Mouse (Mus musculus): ENCODE measurements at regions not wholly inside any gene's neighbourhood (a gene's known extent, or its start where the extent isn't known, plus 50 kb on each side); places are given as distances from the start of the nearest gene placed in this dataset.
A peak's percentile ranks its signal among the peaks of the same experiment; 100 is the strongest.

- Histone ChIP-seq H3K9ac (ENCODE audit: low read depth, low read length, severe bottlenecking) (no peak overlapping the region), H3K9me3 (ENCODE audit: control insufficient read depth, low read length) (no peaks in the 10 kb centered on the region), H3K4me2 (replicated peaks; ENCODE audit: low read depth, low read length, severe bottlenecking) (no peak overlapping the region), H3K27ac (replicated peaks; ENCODE audit: low read depth, low read length) (no peak overlapping the region), H3K36me3 (ENCODE audit: control insufficient read depth, insufficient read depth, low read length) (no peaks in the 10 kb centered on the region), H3K27me3 (ENCODE audit: control insufficient read depth, insufficient read depth, low read length) (no peaks in the 10 kb centered on the region), H3K4me1 (ENCODE audit: control insufficient read depth, insufficient read depth, low read length) (peaks cover 12% of the 10 kb centered on the region), H3K4me3 (replicated peaks; ENCODE audit: low read length) (no peak overlapping the region)
- ATAC-seq (ENCODE audit: low FRiP score, low read depth), result no peak
- TF ChIP-seq POLR2A (IDR thresholded peaks at IDR 0.05; ENCODE audit: borderline replicate concordance, extremely low read depth, insufficient read depth, insufficient read length), result no peak
- no peak for DNase-seq (ENCODE audit: low spot score)
- WGBS, result 54% methylated on average over 1 of the region's 1 CpGs
These were observed 96.0 kb downstream of the Hsd17b3 start for GRCm38 (mm10) chr13:63992989-63993388.

GRCm38 (mm10) chr13:63990480-63990958 is 98.5 kb downstream of the Hsd17b3 start:
- 24% methylated on average over 8 of the region's 8 CpGs for WGBS
- H3K4me3 ChIP-seq (replicated peaks; ENCODE audit: low read length), result no peak overlapping the region
- H3K27me3 ChIP-seq (ENCODE audit: control insufficient read depth, insufficient read depth, low read length), result no peaks in the 10 kb centered on the region
- DNase-seq (ENCODE audit: low spot score) (peak; percentile 34), ATAC-seq (ENCODE audit: low FRiP score, low read depth) (no peak)
- H3K9ac ChIP-seq (ENCODE audit: low read depth, low read length, severe bottlenecking), result no peak overlapping the region
- no peaks in the 10 kb centered on the region for H3K36me3 ChIP-seq (ENCODE audit: control insufficient read depth, insufficient read depth, low read length)
- no peak for TF ChIP-seq POLR2A (IDR thresholded peaks at IDR 0.05; ENCODE audit: borderline replicate concordance, extremely low read depth, insufficient read depth, insufficient read length)
- H3K4me2 ChIP-seq (replicated peaks; ENCODE audit: low read depth, low read length, severe bottlenecking), result no peak overlapping the region
- H3K4me1 ChIP-seq (ENCODE audit: control insufficient read depth, insufficient read depth, low read length), result peaks cover 30% of the 10 kb centered on the region
- no peak overlapping the region for H3K27ac ChIP-seq (replicated peaks; ENCODE audit: low read depth, low read length)
- H3K9me3 ChIP-seq (ENCODE audit: control insufficient read depth, low read length), result no peaks in the 10 kb centered on the region

- Histone ChIP-seq H3K9ac (ENCODE audit: low read depth, low read length, severe bottlenecking) (no peak overlapping the region), H3K4me3 (replicated peaks; ENCODE audit: low read length) (no peak overlapping the region), H3K4me2 (replicated peaks; ENCODE audit: low read depth, low read length, severe bottlenecking) (no peak overlapping the region), H3K27ac (replicated peaks; ENCODE audit: low read depth, low read length) (no peak overlapping the region), H3K36me3 (ENCODE audit: control insufficient read depth, insufficient read depth, low read length) (no peaks in the 10 kb centered on the region), H3K27me3 (ENCODE audit: control insufficient read depth, insufficient read depth, low read length) (no peaks in the 10 kb centered on the region), H3K9me3 (ENCODE audit: control insufficient read depth, low read length) (no peaks in the 10 kb centered on the region), H3K4me1 (ENCODE audit: control insufficient read depth, insufficient read depth, low read length) (peaks cover 35% of the 10 kb centered on the region)
- DNase-seq (ENCODE audit: low spot score), result no peak
- no peak for TF ChIP-seq POLR2A (IDR thresholded peaks at IDR 0.05; ENCODE audit: borderline replicate concordance, extremely low read depth, insufficient read depth, insufficient read length)
- no peak for ATAC-seq (ENCODE audit: low FRiP score, low read depth)
- WGBS, result 74% methylated on average over 2 of the region's 2 CpGs
These were observed 99.3 kb downstream of the Hsd17b3 start for GRCm38 (mm10) chr13:63989769-63990168.

- TF ChIP-seq POLR2A (IDR thresholded peaks at IDR 0.05; ENCODE audit: borderline replicate concordance, extremely low read depth, insufficient read depth, insufficient read length), result no peak
- ATAC-seq (ENCODE audit: low FRiP score, low read depth) (peak; percentile 48), DNase-seq (ENCODE audit: low spot score) (peak; percentile 45)
- peaks cover 33% of the 10 kb centered on the region for H3K4me1 ChIP-seq (ENCODE audit: control insufficient read depth, insufficient read depth, low read length)
- peak overlapping the region; percentile 44; the same call in 1 of the 2 replicates for H3K27ac ChIP-seq (replicated peaks; ENCODE audit: low read depth, low read length)
- H3K4me2 ChIP-seq (replicated peaks; ENCODE audit: low read depth, low read length, severe bottlenecking), result no peak overlapping the region
- H3K27me3 ChIP-seq (ENCODE audit: control insufficient read depth, insufficient read depth, low read length), result no peaks in the 10 kb centered on the region
- H3K36me3 ChIP-seq (ENCODE audit: control insufficient read depth, insufficient read depth, low read length), result no peaks in the 10 kb centered on the region
- no peak overlapping the region for H3K4me3 ChIP-seq (replicated peaks; ENCODE audit: low read length)
- no peaks in the 10 kb centered on the region for H3K9me3 ChIP-seq (ENCODE audit: control insufficient read depth, low read length)
- WGBS, result 52% methylated on average over 4 of the region's 4 CpGs
- H3K9ac ChIP-seq (ENCODE audit: low read depth, low read length, severe bottlenecking), result no peak overlapping the region
These were observed 100.8 kb downstream of the Hsd17b3 start for GRCm38 (mm10) chr13:63988263-63988662.

GRCm38 (mm10) chr13:63986681-63987080 is 102.3 kb downstream of the Hsd17b3 start:
- TF ChIP-seq POLR2A (IDR thresholded peaks at IDR 0.05; ENCODE audit: borderline replicate concordance, extremely low read depth, insufficient read depth, insufficient read length), result no peak
- ATAC-seq (ENCODE audit: low FRiP score, low read depth), result no peak
- H3K27me3 ChIP-seq (ENCODE audit: control insufficient read depth, insufficient read depth, low read length), result no peaks in the 10 kb centered on the region
- 73% methylated on average over 5 of the region's 5 CpGs for WGBS
- H3K4me3 ChIP-seq (replicated peaks; ENCODE audit: low read length), result no peak overlapping the region
- no peaks in the 10 kb centered on the region for H3K36me3 ChIP-seq (ENCODE audit: control insufficient read depth, insufficient read depth, low read length)
- H3K4me1 ChIP-seq (ENCODE audit: control insufficient read depth, insufficient read depth, low read length), result peaks cover 30% of the 10 kb centered on the region; the same call in 1 of the 2 replicates
- H3K9me3 ChIP-seq (ENCODE audit: control insufficient read depth, low read length), result no peaks in the 10 kb centered on the region
- no peak overlapping the region for H3K27ac ChIP-seq (replicated peaks; ENCODE audit: low read depth, low read length)
- no peak for DNase-seq (ENCODE audit: low spot score)
- H3K4me2 ChIP-seq (replicated peaks; ENCODE audit: low read depth, low read length, severe bottlenecking), result no peak overlapping the region
- no peak overlapping the region for H3K9ac ChIP-seq (ENCODE audit: low read depth, low read length, severe bottlenecking)

- H3K27ac ChIP-seq (replicated peaks; ENCODE audit: low read depth, low read length), result no peak overlapping the region
- H3K9me3 ChIP-seq (ENCODE audit: control insufficient read depth, low read length), result no peaks in the 10 kb centered on the region
- no peaks in the 10 kb centered on the region for H3K36me3 ChIP-seq (ENCODE audit: control insufficient read depth, insufficient read depth, low read length)
- DNase-seq (ENCODE audit: low spot score) (no peak), ATAC-seq (ENCODE audit: low FRiP score, low read depth) (0 out of 2 replicates have a peak, but pooled peaks have one; percentile 25)
- TF ChIP-seq POLR2A (IDR thresholded peaks at IDR 0.05; ENCODE audit: borderline replicate concordance, extremely low read depth, insufficient read depth, insufficient read length), result no peak
- peaks cover 31% of the 10 kb centered on the region; the same call in 1 of the 2 replicates for H3K4me1 ChIP-seq (ENCODE audit: control insufficient read depth, insufficient read depth, low read length)
- WGBS, result 8% methylated on average over 4 of the region's 4 CpGs
- no peak overlapping the region for H3K9ac ChIP-seq (ENCODE audit: low read depth, low read length, severe bottlenecking)
- no peak overlapping the region for H3K4me2 ChIP-seq (replicated peaks; ENCODE audit: low read depth, low read length, severe bottlenecking)
- no peak overlapping the region for H3K4me3 ChIP-seq (replicated peaks; ENCODE audit: low read length)
- no peaks in the 10 kb centered on the region for H3K27me3 ChIP-seq (ENCODE audit: control insufficient read depth, insufficient read depth, low read length)
These were observed 103.4 kb downstream of the Hsd17b3 start for GRCm38 (mm10) chr13:63985590-63985989.
